Mouse (Mus musculus): ENCODE measurements around the gene Atp6v0a1. TPM values are rescaled to one million over a fixed set of nuclear protein-coding genes. Genes with fewer than 3 reads are reported as not detected.

Gene Atp6v0a1
- total and polyA plus RNA-seq, 3 experiments: 14.1 to 63.4 (median 36.1) TPM

DNA sequence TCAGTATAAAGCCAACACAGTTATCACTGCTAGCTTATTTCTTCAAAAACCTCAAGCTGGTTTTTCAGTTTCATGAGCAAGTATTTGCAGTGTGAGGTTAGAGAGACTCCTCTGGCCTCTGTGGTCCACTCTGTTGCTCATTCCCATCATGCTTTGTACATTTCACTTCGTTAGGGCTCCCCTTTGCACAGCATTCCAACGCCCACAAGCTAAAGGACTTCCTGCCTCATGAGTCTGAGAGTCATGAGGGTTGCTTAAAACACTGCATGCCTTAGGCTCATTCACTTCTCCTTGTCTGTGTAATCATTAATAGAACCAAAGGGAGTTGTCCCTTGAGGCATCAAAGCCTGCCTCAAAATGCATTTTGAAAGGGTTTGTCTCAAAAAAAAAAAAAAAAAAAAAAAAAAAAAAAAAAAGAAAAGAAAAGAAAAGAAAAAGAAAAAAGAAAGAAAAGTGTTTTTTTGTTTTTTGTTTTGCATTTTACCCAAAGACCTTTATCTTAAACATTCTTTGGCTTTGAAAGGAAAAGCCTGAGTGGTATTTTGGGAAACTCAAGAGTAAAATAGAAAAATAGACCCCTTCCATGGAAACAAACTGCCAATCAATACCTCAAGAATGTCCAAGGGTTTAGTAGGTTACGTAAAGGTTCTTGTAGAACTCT lies 6.1 kb upstream of the Atp6v0a1 start (continued):
- no peak for TF ChIP-seq GABPA (IDR thresholded peaks at IDR 0.05; ENCODE audit: insufficient replicate concordance, low read depth, low read length)
- no peak for TF ChIP-seq NRF1 (IDR thresholded peaks at IDR 0.05; ENCODE audit: low read depth, low read length)
- TF ChIP-seq EP300 (IDR thresholded peaks at IDR 0.05; ENCODE audit: low read length): peak; percentile 38; the same call in 1 of the 2 replicates
- no peak for TF ChIP-seq SMC3 (IDR thresholded peaks at IDR 0.05; ENCODE audit: low read depth, low read length)
- peak; percentile 38; the same call in 1 of the 2 replicates for TF ChIP-seq SIN3A (IDR thresholded peaks at IDR 0.05; ENCODE audit: low read length)

DNA sequence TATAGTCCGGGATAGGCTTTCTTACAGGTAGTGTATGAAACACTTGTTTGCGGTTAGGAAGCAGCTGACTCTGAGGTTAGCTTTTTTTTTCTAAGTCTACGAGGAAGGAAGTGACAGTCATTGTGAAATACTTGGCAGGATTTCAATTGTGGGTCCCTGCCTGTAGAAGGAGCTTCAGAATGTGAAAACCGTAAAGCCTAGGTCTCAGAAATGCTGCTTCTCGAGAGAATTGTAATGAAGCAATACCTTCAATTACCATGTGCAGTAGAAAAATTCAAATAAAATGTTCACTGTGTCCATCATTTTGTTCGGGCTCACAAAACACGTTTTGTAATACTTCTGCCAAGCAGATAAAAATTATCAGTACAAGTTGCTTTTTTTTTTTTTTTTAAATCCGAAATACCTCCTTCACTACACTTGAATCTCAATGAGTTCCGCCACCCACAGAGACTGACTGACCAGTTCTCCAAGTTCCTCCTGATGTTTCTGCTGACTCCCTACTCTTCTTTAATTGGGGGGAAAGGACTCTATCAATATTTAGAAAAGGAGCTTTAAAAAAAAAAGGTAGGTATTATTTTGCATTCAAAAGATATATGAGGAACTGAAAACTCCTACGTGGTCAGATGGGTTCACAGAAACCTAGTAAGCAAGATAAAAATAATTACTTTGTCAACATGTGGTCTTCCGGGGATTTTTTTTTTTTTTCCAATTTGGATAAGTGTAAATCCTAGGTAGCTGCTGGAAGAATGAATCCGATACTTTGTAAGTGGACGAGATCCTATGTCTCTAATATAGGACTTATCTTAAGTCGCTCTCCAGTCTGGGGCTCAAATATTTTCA lies 826 bp upstream of the Atp6v0a1 start:
- H3K9ac ChIP-seq (ENCODE audit: insufficient read depth, low read depth): peak overlapping the region; percentile 92
- peak overlapping the region; percentile 79 for H3K4me2 ChIP-seq (ENCODE audit: insufficient read depth, low read depth, poor library complexity, severe bottlenecking)
- DNase-seq (ENCODE audit: extremely low read depth): peak; percentile 96
- H3K27ac ChIP-seq (ENCODE audit: insufficient read depth, low read depth): peak overlapping the region; percentile 90
- in situ Hi-C loops (cut with MboI; ENCODE audit: low pct_ligation_motif_present, low pct_unique_long_range_greater_than_20kb, low sequenced_read_pairs): no loop called here
- H3K27me3 ChIP-seq (replicated peaks): peaks cover 11% of the 10 kb centered on the region
- no peaks in the 10 kb centered on the region for H3K9me3 ChIP-seq (replicated peaks; ENCODE audit: low read length)
- H3K4me1 ChIP-seq (ENCODE audit: control insufficient read depth in 1 of 2, insufficient read depth in 2 of 2): peaks cover 5 to 45% of the 10 kb centered on the region in 2 experiments
- H3K79me2 ChIP-seq (replicated peaks; ENCODE audit: control insufficient read depth, extremely low read depth, insufficient read depth, poor library complexity, severe bottlenecking): peaks cover 27% of the 10 kb centered on the region
- H3K36me3 ChIP-seq (replicated peaks in 1 of 2; ENCODE audit: control insufficient read depth in 1 of 2, insufficient read depth in 1 of 2, low read length in 1 of 2): peaks cover 1 to 13% of the 10 kb centered on the region in 2 experiments
- dilution Hi-C loops (cut with MboI; ENCODE audit: extremely low pct_ligation_motif_present, extremely low pct_unique_long_range_greater_than_20kb, low sequenced_read_pairs): no loop called here
- H3K4me3 ChIP-seq (replicated peaks in 1 of 3; ENCODE audit: low read depth in 2 of 3, low read length in 2 of 3, poor library complexity in 1 of 3): peak overlapping the region; percentile 55 to 97 (median 83)
- peak; percentile 81; the same call in 1 of the 2 replicates for TF ChIP-seq E2F4 (IDR thresholded peaks at IDR 0.05; ENCODE audit: insufficient replicate concordance, low read depth, low read length)
- peak; percentile 97 for TF ChIP-seq MAFK (IDR thresholded peaks at IDR 0.05; ENCODE audit: insufficient replicate concordance, low read length)
- peak; percentile 97 for TF ChIP-seq TCF12 (IDR thresholded peaks at IDR 0.05; ENCODE audit: low read depth, low read length)
- TF ChIP-seq MAX (IDR thresholded peaks at IDR 0.05; ENCODE audit: low read length): peak; percentile 63
- peak; percentile 57; the same call in 1 of the 2 replicates for TF ChIP-seq HCFC1 (IDR thresholded peaks at IDR 0.05; ENCODE audit: low read depth, low read length)
- TF ChIP-seq ZMIZ1 (IDR thresholded peaks at IDR 0.05; ENCODE audit: low read depth, low read length): no peak
- TF ChIP-seq RAD21 (IDR thresholded peaks at IDR 0.05; ENCODE audit: low read depth, low read length): peak; percentile 35
- peak; percentile 99 for TF ChIP-seq IRF4 (IDR thresholded peaks at IDR 0.05; ENCODE audit: low read depth, low read length)
- peak; percentile 100 for TF ChIP-seq RCOR1 (conservative IDR thresholded peaks at IDR 0.05; ENCODE audit: low read depth, low read length)
- TF ChIP-seq UBTF (IDR thresholded peaks at IDR 0.05; ENCODE audit: low read depth, low read length): peak; percentile 86; the same call in 1 of the 2 replicates
- peak; percentile 39; the same call in 1 of the 2 replicates for TF ChIP-seq POLR2A (IDR thresholded peaks at IDR 0.05; ENCODE audit: low read depth, low read length)
- peak; percentile 94 for TF ChIP-seq SIN3A (IDR thresholded peaks at IDR 0.05; ENCODE audit: low read length)
- TF ChIP-seq MYC (IDR thresholded peaks at IDR 0.05; ENCODE audit: low read depth, low read length): peak; percentile 94
- TF ChIP-seq CTCF (conservative IDR thresholded peaks at IDR 0.05 in 1 of 2, IDR thresholded peaks at IDR 0.05 in 1 of 2; ENCODE audit: low read depth in 2 of 2, low read length in 2 of 2): peak in 1 of 2 experiments; percentile 30; a peak in 1 of 4 replicates
- TF ChIP-seq CHD2 (IDR thresholded peaks at IDR 0.05; ENCODE audit: low read length): peak; percentile 93
- peak; percentile 98 for TF ChIP-seq ZNF384 (IDR thresholded peaks at IDR 0.05; ENCODE audit: low read depth, low read length)
- peak; percentile 27; the same call in 1 of the 2 replicates for TF ChIP-seq USF1 (IDR thresholded peaks at IDR 0.05; ENCODE audit: low read depth, low read length)
- TF ChIP-seq MEF2A (IDR thresholded peaks at IDR 0.05; ENCODE audit: borderline replicate concordance, low read depth, low read length): peak; percentile 99
- TF ChIP-seq JUND (conservative IDR thresholded peaks at IDR 0.05; ENCODE audit: low read depth, low read length): peak; percentile 98
- no peak; the same call in 1 of the 2 replicates for TF ChIP-seq GABPA (IDR thresholded peaks at IDR 0.05; ENCODE audit: insufficient replicate concordance, low read depth, low read length)
- peak; percentile 99 for TF ChIP-seq JUN (IDR thresholded peaks at IDR 0.05; ENCODE audit: insufficient read depth, low read depth, low read length)
- no peak for TF ChIP-seq ZKSCAN1 (IDR thresholded peaks at IDR 0.05; ENCODE audit: borderline replicate concordance, low read depth, low read length)
- TF ChIP-seq SMC3 (IDR thresholded peaks at IDR 0.05; ENCODE audit: low read depth, low read length): peak; percentile 28
- TF ChIP-seq ZC3H11A (IDR thresholded peaks at IDR 0.05; ENCODE audit: low read depth, low read length): no peak
- TF ChIP-seq MAZ (IDR thresholded peaks at IDR 0.05; ENCODE audit: low read depth, low read length): peak; percentile 82
- TF ChIP-seq POLR2AphosphoS2 (IDR thresholded peaks at IDR 0.05; ENCODE audit: low read depth, low read length): no peak
- TF ChIP-seq EP300 (IDR thresholded peaks at IDR 0.05; ENCODE audit: low read length): peak; percentile 100
- TF ChIP-seq USF2 (conservative IDR thresholded peaks at IDR 0.05; ENCODE audit: low read depth, low read length): no peak
- TF ChIP-seq KAT2A (IDR thresholded peaks at IDR 0.05; ENCODE audit: insufficient replicate concordance, low read length): no peak
- peak; percentile 79; the same call in 1 of the 2 replicates for TF ChIP-seq TBP (conservative IDR thresholded peaks at IDR 0.05; ENCODE audit: low read depth, low read length)
- TF ChIP-seq BHLHE40 (IDR thresholded peaks at IDR 0.05; ENCODE audit: low read depth, low read length): peak; percentile 99
- TF ChIP-seq NRF1 (IDR thresholded peaks at IDR 0.05; ENCODE audit: low read depth, low read length): no peak

Data from CH12.LX (cell line).